Mouse (Mus musculus): ENCODE measurements around the gene Idnk. TPM values are rescaled to one million over a fixed set of nuclear protein-coding genes. Genes with fewer than 3 reads are reported as not detected.
"Not testable (repeated sequence)": the region's sequence is repeated elsewhere in the genome, so short reads cannot be mapped to it uniquely, and the experiment has no call there.

Gene Idnk
- total and polyA plus RNA-seq, 3 experiments, result 25.5 to 45.0 (median 32.0) TPM

DNA sequence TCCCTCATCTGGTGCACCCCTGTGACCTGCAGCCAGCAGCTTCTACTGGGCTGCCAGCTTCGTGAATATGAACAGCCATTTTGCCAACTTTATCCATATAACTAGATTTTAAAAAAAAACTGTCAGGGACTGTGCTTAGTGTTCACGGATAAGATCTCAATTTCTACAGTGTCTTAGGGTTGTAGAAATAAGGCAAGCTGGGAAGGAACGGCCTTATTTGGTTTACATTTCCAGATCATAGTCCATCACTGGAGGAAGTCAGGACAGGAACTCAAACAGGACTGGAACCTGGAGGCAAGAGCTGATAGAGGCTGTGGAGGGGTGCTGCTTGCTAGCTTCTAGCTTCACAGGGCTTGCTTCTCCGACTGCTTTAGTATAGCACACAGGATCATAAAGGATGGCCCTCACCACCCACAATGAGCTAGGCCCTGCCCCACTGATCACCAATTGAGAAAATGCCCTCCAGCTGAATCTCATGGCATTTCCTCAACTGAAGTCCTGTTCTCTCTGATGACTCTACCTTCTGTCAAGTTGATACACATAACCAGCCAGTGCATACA, 27.7 kb upstream of the Idnk start:
- peaks cover 22% of the 10 kb centered on the region for H3K79me2 ChIP-seq (replicated peaks; ENCODE audit: control insufficient read depth, extremely low read depth, insufficient read depth, poor library complexity, severe bottlenecking)
- H3K4me1 ChIP-seq (ENCODE audit: control insufficient read depth in 1 of 2, insufficient read depth in 2 of 2), result peaks cover 0 to 23% of the 10 kb centered on the region in 2 experiments; a peak in 3 of 4 replicates
- no peak for TF ChIP-seq ZMIZ1 (IDR thresholded peaks at IDR 0.05; ENCODE audit: low read depth, low read length)
- no peak for TF ChIP-seq ETS1 (conservative IDR thresholded peaks at IDR 0.05; ENCODE audit: low read depth, low read length)
- TF ChIP-seq GABPA (IDR thresholded peaks at IDR 0.05; ENCODE audit: insufficient replicate concordance, low read depth, low read length), result no peak
- TF ChIP-seq BHLHE40 (IDR thresholded peaks at IDR 0.05; ENCODE audit: low read depth, low read length), result no peak
- TF ChIP-seq KAT2A (IDR thresholded peaks at IDR 0.05; ENCODE audit: insufficient replicate concordance, low read length), result no peak
- no peak for TF ChIP-seq MYC (IDR thresholded peaks at IDR 0.05; ENCODE audit: low read depth, low read length)
- TF ChIP-seq RAD21 (IDR thresholded peaks at IDR 0.05; ENCODE audit: low read depth, low read length), result no peak
- no peak for TF ChIP-seq SMC3 (IDR thresholded peaks at IDR 0.05; ENCODE audit: low read depth, low read length)
- TF ChIP-seq USF1 (IDR thresholded peaks at IDR 0.05; ENCODE audit: low read depth, low read length), result no peak
- TF ChIP-seq MAFK (IDR thresholded peaks at IDR 0.05; ENCODE audit: insufficient replicate concordance, low read length), result no peak
- no peak for TF ChIP-seq POLR2A (IDR thresholded peaks at IDR 0.05; ENCODE audit: low read depth, low read length)
- no peak for TF ChIP-seq NRF1 (IDR thresholded peaks at IDR 0.05; ENCODE audit: low read depth, low read length)
- TF ChIP-seq TCF12 (IDR thresholded peaks at IDR 0.05; ENCODE audit: low read depth, low read length), result no peak
- TF ChIP-seq USF2 (conservative IDR thresholded peaks at IDR 0.05; ENCODE audit: low read depth, low read length), result no peak
- TF ChIP-seq CHD1 (IDR thresholded peaks at IDR 0.05; ENCODE audit: low read depth, low read length), result no peak
- TF ChIP-seq CTCF (conservative IDR thresholded peaks at IDR 0.05 in 1 of 2, IDR thresholded peaks at IDR 0.05 in 1 of 2; ENCODE audit: low read depth in 2 of 2, low read length in 2 of 2), result no peak
- no peak for TF ChIP-seq CHD2 (IDR thresholded peaks at IDR 0.05; ENCODE audit: low read length)
- peak overlapping the region; percentile 85 for H3K27ac ChIP-seq (ENCODE audit: insufficient read depth, low read depth)
- H3K4me2 ChIP-seq (ENCODE audit: insufficient read depth, low read depth, poor library complexity, severe bottlenecking), result peak overlapping the region; percentile 39; the same call in 1 of the 2 replicates
- dilution Hi-C loops (cut with MboI; ENCODE audit: extremely low pct_ligation_motif_present, extremely low pct_unique_long_range_greater_than_20kb, low sequenced_read_pairs), result no loop called here
- in situ Hi-C loops (cut with MboI; ENCODE audit: low pct_ligation_motif_present, low pct_unique_long_range_greater_than_20kb, low sequenced_read_pairs), result no loop called here
- peaks cover 0 to 9% of the 10 kb centered on the region in 2 experiments for H3K36me3 ChIP-seq (replicated peaks in 1 of 2; ENCODE audit: control insufficient read depth in 1 of 2, insufficient read depth in 1 of 2, low read length in 1 of 2)
- H3K27me3 ChIP-seq (replicated peaks), result no peaks in the 10 kb centered on the region
- peaks cover 3% of the 10 kb centered on the region for H3K9me3 ChIP-seq (replicated peaks; ENCODE audit: low read length)
- no peak for DNase-seq (ENCODE audit: extremely low read depth)
- peak overlapping the region; percentile 62 to 91 (median 71) for H3K4me3 ChIP-seq (replicated peaks in 1 of 3; ENCODE audit: low read depth in 2 of 3, low read length in 2 of 3, poor library complexity in 1 of 3)
- H3K9ac ChIP-seq (ENCODE audit: insufficient read depth, low read depth), result peak overlapping the region; percentile 95

DNA sequence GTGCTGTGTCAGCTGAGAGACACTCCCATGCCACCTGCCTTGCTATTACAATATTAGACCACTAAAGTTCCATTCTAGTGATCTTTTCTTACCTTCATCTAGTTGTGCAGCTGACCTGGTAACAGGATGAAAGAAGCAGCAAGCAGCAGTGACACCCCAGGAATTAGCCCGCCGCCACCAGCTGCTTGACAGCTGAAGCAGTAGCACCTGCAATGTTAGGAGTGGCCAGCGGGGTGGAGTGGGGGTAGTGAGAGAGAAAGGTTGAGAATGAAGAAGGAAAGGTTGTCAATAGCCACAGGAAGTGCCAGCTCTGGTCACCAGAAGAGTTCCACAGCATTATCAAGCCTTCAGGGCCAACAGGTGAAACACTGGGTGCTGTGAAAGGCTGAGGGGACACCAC, 25.8 kb upstream of the Idnk start:
- no peak for DNase-seq (ENCODE audit: extremely low read depth)
- Histone ChIP-seq H3K27ac (ENCODE audit: insufficient read depth, low read depth) (no peak overlapping the region), H3K9me3 (replicated peaks; ENCODE audit: low read length) (peaks cover 8% of the 10 kb centered on the region), H3K4me3 (replicated peaks in 1 of 3; ENCODE audit: low read depth in 2 of 3, low read length in 2 of 3, poor library complexity in 1 of 3) (no peak overlapping the region), H3K36me3 (replicated peaks in 1 of 2; ENCODE audit: control insufficient read depth in 1 of 2, insufficient read depth in 1 of 2, low read length in 1 of 2) (no peaks in the 10 kb centered on the region), H3K79me2 (replicated peaks; ENCODE audit: control insufficient read depth, extremely low read depth, insufficient read depth, poor library complexity, severe bottlenecking) (peaks cover 16% of the 10 kb centered on the region), H3K4me1 (ENCODE audit: control insufficient read depth in 1 of 2, insufficient read depth in 2 of 2) (peaks cover 0 to 14% of the 10 kb centered on the region in 2 experiments; a peak in 2 of 4 replicates), H3K4me2 (ENCODE audit: insufficient read depth, low read depth, poor library complexity, severe bottlenecking) (no peak overlapping the region), H3K9ac (ENCODE audit: insufficient read depth, low read depth) (no peak overlapping the region), H3K27me3 (replicated peaks) (no peaks in the 10 kb centered on the region)
- dilution Hi-C loops (cut with MboI; ENCODE audit: extremely low pct_ligation_motif_present, extremely low pct_unique_long_range_greater_than_20kb, low sequenced_read_pairs), result no loop called here
- TF ChIP-seq MXI1 (IDR thresholded peaks at IDR 0.05; ENCODE audit: low read depth, low read length) (no peak), CTCF (conservative IDR thresholded peaks at IDR 0.05 in 1 of 2, IDR thresholded peaks at IDR 0.05 in 1 of 2; ENCODE audit: low read depth in 2 of 2, low read length in 2 of 2) (peak in 1 of 2 experiments; percentile 9; a peak in 1 of 4 replicates)
- in situ Hi-C loops (cut with MboI; ENCODE audit: low pct_ligation_motif_present, low pct_unique_long_range_greater_than_20kb, low sequenced_read_pairs), result no loop called here

DNA sequence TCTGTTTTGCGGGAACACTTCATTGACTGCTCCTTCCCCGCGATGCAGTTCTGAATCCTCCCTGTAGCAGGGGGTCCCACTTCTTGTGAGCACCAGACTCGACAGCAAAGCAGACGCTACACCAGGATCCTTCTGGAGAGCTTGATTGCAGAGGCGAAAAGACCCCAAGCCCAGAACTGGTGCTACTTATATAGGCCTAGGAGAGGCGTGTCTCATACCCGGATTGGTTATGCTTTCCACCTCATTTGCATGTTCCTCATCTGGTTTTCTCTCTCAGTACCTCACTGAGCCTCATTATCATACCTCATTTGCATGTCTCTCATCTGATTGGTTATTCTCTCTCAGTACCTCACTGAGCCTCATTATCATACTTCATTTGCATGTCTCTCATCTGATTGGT, 10.8 kb upstream of the Idnk start:
- H3K36me3 ChIP-seq (replicated peaks in 1 of 2; ENCODE audit: control insufficient read depth in 1 of 2, insufficient read depth in 1 of 2, low read length in 1 of 2); H3K27me3 ChIP-seq (replicated peaks); in situ Hi-C loops (cut with MboI; ENCODE audit: low pct_ligation_motif_present, low pct_unique_long_range_greater_than_20kb, low sequenced_read_pairs); dilution Hi-C loops (cut with MboI; ENCODE audit: extremely low pct_ligation_motif_present, extremely low pct_unique_long_range_greater_than_20kb, low sequenced_read_pairs); H3K9me3 ChIP-seq (replicated peaks; ENCODE audit: low read length); H3K79me2 ChIP-seq (replicated peaks; ENCODE audit: control insufficient read depth, extremely low read depth, insufficient read depth, poor library complexity, severe bottlenecking); H3K4me2 ChIP-seq (ENCODE audit: insufficient read depth, low read depth, poor library complexity, severe bottlenecking); DNase-seq (ENCODE audit: extremely low read depth); H3K27ac ChIP-seq (ENCODE audit: insufficient read depth, low read depth); H3K4me1 ChIP-seq (ENCODE audit: control insufficient read depth in 1 of 2, insufficient read depth in 2 of 2); H3K4me3 ChIP-seq (replicated peaks in 1 of 3; ENCODE audit: low read depth in 2 of 3, low read length in 2 of 3, poor library complexity in 1 of 3); H3K9ac ChIP-seq (ENCODE audit: insufficient read depth, low read depth): not testable (repeated sequence)

Data from CH12.LX (cell line).